Mouse (Mus musculus): ENCODE results near the gene Mast1. TPM values are rescaled to one million over a fixed set of nuclear protein-coding genes. Genes with fewer than 3 reads are reported as not detected.

Mast1 gene
- polyA plus RNA-seq, 1 experiment from 2014 or later = 14.6 TPM

GRCm38 (mm10) chr8:84884728-84885127, 52.4 kb downstream of the Mast1 start:
- Histone ChIP-seq H3K36me3 (ENCODE audit: control insufficient read depth, insufficient read depth, low read length) (peaks cover 2% of the 10 kb centered on the region; the same call in 1 of the 2 replicates), H3K4me2 (ENCODE audit: low read depth) (no peak overlapping the region), H3K4me3 (ENCODE audit: low read depth, low read length) (no peak overlapping the region), H3K9ac (ENCODE audit: low read length) (no peak overlapping the region), H3K27ac (ENCODE audit: low read depth, low read length) (no peak overlapping the region), H3K4me1 (ENCODE audit: control insufficient read depth, insufficient read depth, low read length) (no peaks in the 10 kb centered on the region), H3K9me3 (ENCODE audit: control insufficient read depth, low read length) (no peaks in the 10 kb centered on the region), H3K27me3 (ENCODE audit: control insufficient read depth, insufficient read depth, low read length) (no peaks in the 10 kb centered on the region)
- WGBS = 90% methylated on average over 4 of the region's 4 CpGs
- ATAC-seq (ENCODE audit: insufficient read depth, low FRiP score, low TSS enrichment) (no peak), DNase-seq (ENCODE audit: low spot score) (no peak)

- DNase-seq (ENCODE audit: low spot score) (no peak), ATAC-seq (ENCODE audit: insufficient read depth, low FRiP score, low TSS enrichment) (no peak)
- H3K4me2 ChIP-seq (ENCODE audit: low read depth) = no peak overlapping the region
- no peak overlapping the region for H3K9ac ChIP-seq (ENCODE audit: low read length)
- H3K27ac ChIP-seq (ENCODE audit: low read depth, low read length) = no peak overlapping the region
- H3K4me1 ChIP-seq (ENCODE audit: control insufficient read depth, insufficient read depth, low read length) = no peaks in the 10 kb centered on the region
- WGBS = 81% methylated on average over 1 of the region's 1 CpGs
- no peaks in the 10 kb centered on the region for H3K36me3 ChIP-seq (ENCODE audit: control insufficient read depth, insufficient read depth, low read length)
- no peak overlapping the region for H3K4me3 ChIP-seq (ENCODE audit: low read depth, low read length)
- H3K9me3 ChIP-seq (ENCODE audit: control insufficient read depth, low read length) = no peaks in the 10 kb centered on the region
- no peaks in the 10 kb centered on the region for H3K27me3 ChIP-seq (ENCODE audit: control insufficient read depth, insufficient read depth, low read length)
Measured at GRCm38 (mm10) chr8:84878915-84879314, 58.2 kb downstream of the Mast1 start.

- peaks cover 2% of the 10 kb centered on the region; the same call in 1 of the 2 replicates for H3K27me3 ChIP-seq (ENCODE audit: control insufficient read depth, insufficient read depth, low read length)
- DNase-seq (ENCODE audit: low spot score) = no peak
- no peaks in the 10 kb centered on the region for H3K36me3 ChIP-seq (ENCODE audit: control insufficient read depth, insufficient read depth, low read length)
- no peak overlapping the region for H3K9ac ChIP-seq (ENCODE audit: low read length)
- H3K27ac ChIP-seq (ENCODE audit: low read depth, low read length) = no peak overlapping the region
- 88% methylated on average over 3 of the region's 3 CpGs for WGBS
- no peak for ATAC-seq (ENCODE audit: insufficient read depth, low FRiP score, low TSS enrichment)
- H3K4me1 ChIP-seq (ENCODE audit: control insufficient read depth, insufficient read depth, low read length) = peaks cover 1% of the 10 kb centered on the region; the same call in 1 of the 2 replicates
- H3K4me2 ChIP-seq (ENCODE audit: low read depth) = no peak overlapping the region
- no peaks in the 10 kb centered on the region for H3K9me3 ChIP-seq (ENCODE audit: control insufficient read depth, low read length)
- no peak overlapping the region for H3K4me3 ChIP-seq (ENCODE audit: low read depth, low read length)
Measured at GRCm38 (mm10) chr8:84877297-84878035, 59.7 kb downstream of the Mast1 start.

GRCm38 (mm10) chr8:84874339-84874738, 62.8 kb downstream of the Mast1 start:
- 95% methylated on average over 3 of the region's 3 CpGs for WGBS
- Histone ChIP-seq H3K4me1 (ENCODE audit: control insufficient read depth, insufficient read depth, low read length) (peaks cover 8% of the 10 kb centered on the region), H3K9me3 (ENCODE audit: control insufficient read depth, low read length) (no peaks in the 10 kb centered on the region), H3K4me2 (ENCODE audit: low read depth) (no peak overlapping the region), H3K27ac (ENCODE audit: low read depth, low read length) (no peak overlapping the region), H3K4me3 (ENCODE audit: low read depth, low read length) (no peak overlapping the region), H3K27me3 (ENCODE audit: control insufficient read depth, insufficient read depth, low read length) (peaks cover 3% of the 10 kb centered on the region; the same call in 1 of the 2 replicates), H3K9ac (ENCODE audit: low read length) (no peak overlapping the region), H3K36me3 (ENCODE audit: control insufficient read depth, insufficient read depth, low read length) (no peaks in the 10 kb centered on the region)
- ATAC-seq (ENCODE audit: insufficient read depth, low FRiP score, low TSS enrichment) (no peak), DNase-seq (ENCODE audit: low spot score) (no peak)

GRCm38 (mm10) chr8:84873016-84873415, 64.1 kb downstream of the Mast1 start:
- Histone ChIP-seq H3K9me3 (ENCODE audit: control insufficient read depth, low read length) (no peaks in the 10 kb centered on the region), H3K4me2 (ENCODE audit: low read depth) (peak overlapping the region; percentile 72), H3K9ac (ENCODE audit: low read length) (no peak overlapping the region; the same call in 1 of the 2 replicates), H3K4me3 (ENCODE audit: low read depth, low read length) (no peak overlapping the region), H3K27me3 (ENCODE audit: control insufficient read depth, insufficient read depth, low read length) (peaks cover 3% of the 10 kb centered on the region; the same call in 1 of the 2 replicates), H3K36me3 (ENCODE audit: control insufficient read depth, insufficient read depth, low read length) (peaks cover 5% of the 10 kb centered on the region), H3K27ac (ENCODE audit: low read depth, low read length) (no peak overlapping the region), H3K4me1 (ENCODE audit: control insufficient read depth, insufficient read depth, low read length) (peaks cover 8% of the 10 kb centered on the region)
- WGBS = 69% methylated on average over 4 of the region's 4 CpGs
- no peak for DNase-seq (ENCODE audit: low spot score)
- no peak for ATAC-seq (ENCODE audit: insufficient read depth, low FRiP score, low TSS enrichment)

- Histone ChIP-seq H3K9me3 (ENCODE audit: control insufficient read depth, low read length) (no peaks in the 10 kb centered on the region), H3K4me3 (ENCODE audit: low read depth, low read length) (peak overlapping the region; percentile 37), H3K4me2 (ENCODE audit: low read depth) (peak overlapping the region; percentile 72), H3K9ac (ENCODE audit: low read length) (peak overlapping the region; percentile 52), H3K27me3 (ENCODE audit: control insufficient read depth, insufficient read depth, low read length) (peaks cover 3% of the 10 kb centered on the region; the same call in 1 of the 2 replicates), H3K27ac (ENCODE audit: low read depth, low read length) (no peak overlapping the region), H3K4me1 (ENCODE audit: control insufficient read depth, insufficient read depth, low read length) (peaks cover 8% of the 10 kb centered on the region), H3K36me3 (ENCODE audit: control insufficient read depth, insufficient read depth, low read length) (peaks cover 7% of the 10 kb centered on the region)
- ATAC-seq (ENCODE audit: insufficient read depth, low FRiP score, low TSS enrichment) (peak; percentile 65; the same call in 1 of the 2 replicates), DNase-seq (ENCODE audit: low spot score) (peak; percentile 53)
- WGBS = 3% methylated on average over 54 of the region's 54 CpGs
Measured at GRCm38 (mm10) chr8:84872309-84872965, 64.7 kb downstream of the Mast1 start.

- WGBS = 17% methylated on average over 44 of the region's 46 CpGs
Measured at GRCm38 (mm10) chr8:84871376-84872308, 65.5 kb downstream of the Mast1 start, which contains the start of gene Syce2. Gene Syce2 (plus strand): TSS chr8:84872111.

More at GRCm38 (mm10) chr8:84871376-84872308, 65.5 kb downstream of the Mast1 start, which contains the start of gene Syce2:
- peaks cover 12% of the 10 kb centered on the region for H3K36me3 ChIP-seq (ENCODE audit: control insufficient read depth, insufficient read depth, low read length)
- peak within 1 kb of the TSS; percentile 52 for H3K9ac ChIP-seq (ENCODE audit: low read length)
- peaks cover 8% of the 10 kb centered on the region for H3K4me1 ChIP-seq (ENCODE audit: control insufficient read depth, insufficient read depth, low read length)
- no peak within 1 kb of the TSS for H3K27ac ChIP-seq (ENCODE audit: low read depth, low read length)
- peaks cover 3% of the 10 kb centered on the region; the same call in 1 of the 2 replicates for H3K27me3 ChIP-seq (ENCODE audit: control insufficient read depth, insufficient read depth, low read length)
- peak; percentile 78 for DNase-seq (ENCODE audit: low spot score)
- ATAC-seq (ENCODE audit: insufficient read depth, low FRiP score, low TSS enrichment) = peak; percentile 58; the same call in 1 of the 2 replicates
- peak within 1 kb of the TSS; percentile 72 for H3K4me2 ChIP-seq (ENCODE audit: low read depth)
- peak within 1 kb of the TSS; percentile 37 for H3K4me3 ChIP-seq (ENCODE audit: low read depth, low read length)
- H3K9me3 ChIP-seq (ENCODE audit: control insufficient read depth, low read length) = no peaks in the 10 kb centered on the region

All from neural tube, embryonic 11.5 days (tissue).